Mouse (Mus musculus) R1 (cell line): Measurements from ENCODE around the gene Pank3.
A peak's percentile ranks its signal among the peaks of the same experiment; 100 is the strongest.
"Not testable (repeated sequence)": the region's sequence is repeated elsewhere in the genome, so short reads cannot be mapped to it uniquely, and the experiment has no call there.

Source experiments
- DNase-seq: peaks from one replicate; pipeline ENCODE4 v3.0.0-alpha.2; 2018; ENCODE audit warnings: low read depth, low spot score

Gene Pank3

DNA sequence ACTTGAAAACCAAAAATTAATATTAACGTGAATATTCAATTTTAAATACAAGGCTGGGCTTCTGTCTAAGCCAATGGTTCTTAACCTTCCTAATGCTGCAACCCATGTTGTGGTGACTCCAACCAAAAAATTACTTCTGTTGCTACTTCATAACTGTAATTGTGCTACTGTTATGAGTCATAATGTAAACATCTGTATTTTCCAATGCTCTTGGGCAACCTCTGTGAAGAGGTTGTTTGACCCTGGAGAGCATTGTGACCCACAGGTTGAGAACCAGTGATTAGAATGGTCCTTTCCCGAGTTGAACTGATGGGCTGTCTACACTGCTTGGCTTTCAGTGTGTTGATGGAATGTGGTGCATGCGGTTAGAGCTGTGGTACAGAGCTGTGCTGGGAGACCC lies 7.2 kb downstream of the Pank3 start:
- DNase-seq, result no peak

DNA sequence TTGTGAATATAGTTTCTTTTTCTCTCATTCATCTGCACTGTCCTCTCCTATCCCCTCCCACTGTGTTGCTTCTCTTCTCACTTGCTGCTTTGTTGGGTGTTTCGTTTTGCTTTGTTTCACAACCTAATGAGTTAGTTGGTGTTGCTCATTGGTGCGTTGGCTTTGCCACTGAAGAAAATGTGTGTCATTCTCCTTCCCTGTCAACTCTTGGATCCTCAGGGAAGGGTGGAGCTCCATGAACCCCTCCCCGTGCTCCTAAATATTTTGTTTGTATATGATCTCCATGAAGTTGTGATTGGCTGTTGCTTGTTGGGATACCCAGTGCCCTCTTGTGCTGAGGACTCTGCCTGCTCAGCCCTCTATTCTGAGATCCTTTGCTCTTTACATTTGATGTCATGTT lies 11.1 kb downstream of the Pank3 start:
- no peak for DNase-seq

DNA sequence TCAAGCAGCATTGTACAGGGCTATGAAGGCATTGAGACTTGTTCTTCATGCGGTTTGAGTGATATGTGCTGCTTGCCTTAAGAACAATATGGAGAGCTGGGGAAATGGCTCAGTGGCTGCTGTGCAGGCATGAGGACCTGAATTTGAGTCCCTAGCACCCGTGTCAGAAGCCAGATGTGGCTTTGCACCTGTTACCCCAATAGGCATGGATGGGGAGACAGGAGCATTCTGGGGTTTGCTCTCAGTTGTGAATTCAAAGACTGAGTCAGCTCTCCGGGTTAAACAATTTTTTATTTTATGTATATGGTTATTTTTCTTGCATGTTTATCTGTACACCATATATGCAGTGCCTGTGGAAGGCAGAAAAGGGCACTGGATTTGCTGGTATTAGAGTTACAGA lies 13.2 kb downstream of the Pank3 start:
- DNase-seq, result no peak

DNA sequence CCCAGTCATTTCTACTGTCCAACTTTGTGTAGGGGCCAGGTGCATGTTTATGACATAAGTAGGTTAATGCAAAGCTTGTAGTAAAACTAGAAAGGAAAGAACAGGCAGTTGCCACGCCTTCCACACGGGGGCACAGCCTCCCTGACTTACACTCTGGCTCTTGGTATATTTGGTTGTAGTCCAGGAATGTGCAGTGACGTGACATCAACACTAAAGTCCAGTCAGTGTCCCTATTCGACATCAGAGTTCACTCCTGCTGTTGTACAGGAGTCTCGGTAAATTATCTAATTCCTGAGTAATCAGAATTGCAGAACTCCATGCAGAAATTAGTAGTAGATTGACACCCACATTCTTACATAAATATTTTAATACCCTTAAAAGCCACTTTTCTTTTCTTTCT lies 13.8 kb downstream of the Pank3 start:
- peak; percentile 39 for DNase-seq

DNA sequence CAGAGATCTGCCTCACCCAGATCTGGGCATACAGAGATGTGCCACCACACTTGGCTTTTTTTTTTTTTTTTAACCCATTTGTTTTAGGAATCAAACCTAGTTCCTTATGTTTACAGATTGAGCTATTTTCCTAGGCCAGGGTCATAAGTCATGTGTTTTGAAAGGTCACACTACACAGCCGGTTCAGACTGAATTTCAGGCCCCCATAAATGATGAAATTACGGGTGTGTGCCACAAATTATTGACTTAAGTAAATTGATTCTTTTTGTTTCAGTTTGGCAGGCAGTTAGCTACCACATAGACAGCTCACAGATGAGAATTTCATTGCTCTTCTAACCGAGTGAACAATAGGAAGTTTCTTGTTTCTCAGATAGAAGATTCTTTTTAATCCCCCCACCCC lies 14.7 kb downstream of the Pank3 start:
- DNase-seq, result no peak

DNA sequence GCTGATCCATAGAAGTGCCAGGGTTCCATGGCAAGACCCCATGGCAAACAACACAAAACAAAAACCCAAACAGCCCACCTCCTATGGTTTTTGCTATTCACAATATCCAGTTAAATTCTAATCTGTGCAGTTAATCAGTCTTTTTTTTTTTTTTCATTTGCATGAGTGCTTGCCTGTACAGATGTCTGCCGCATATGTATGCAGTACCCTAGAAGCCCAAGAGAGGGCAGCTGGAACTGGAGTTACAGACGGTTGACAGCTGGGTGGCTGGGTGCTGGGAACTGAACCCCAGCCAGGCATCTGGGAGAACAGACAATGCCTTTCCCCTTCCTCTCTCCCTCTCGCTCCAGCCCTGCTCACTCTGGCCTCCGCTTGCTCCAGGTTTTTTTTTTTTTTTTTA lies 15.3 kb downstream of the Pank3 start:
- DNase-seq, result peak; percentile 73

DNA sequence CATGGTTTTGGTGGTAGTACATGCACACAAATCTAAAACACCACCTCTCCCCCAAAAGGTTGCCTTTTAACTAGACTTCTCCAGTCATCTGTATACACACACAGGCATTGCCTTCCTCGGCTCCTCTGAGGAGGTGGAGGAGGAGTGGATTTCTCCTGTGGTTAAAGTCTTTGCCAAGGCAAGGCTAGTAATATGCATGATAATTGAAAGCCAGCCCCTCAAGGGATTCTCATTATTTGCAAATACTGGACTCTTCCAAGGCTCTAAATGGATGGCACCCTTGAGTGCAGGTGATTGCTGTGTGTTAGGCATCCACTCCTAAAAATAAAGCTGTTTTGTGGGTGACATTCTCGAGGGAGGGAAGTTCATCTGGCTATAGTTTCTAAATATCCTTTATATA lies 19.2 kb downstream of the Pank3 start:
- DNase-seq, result peak; percentile 73

DNA sequence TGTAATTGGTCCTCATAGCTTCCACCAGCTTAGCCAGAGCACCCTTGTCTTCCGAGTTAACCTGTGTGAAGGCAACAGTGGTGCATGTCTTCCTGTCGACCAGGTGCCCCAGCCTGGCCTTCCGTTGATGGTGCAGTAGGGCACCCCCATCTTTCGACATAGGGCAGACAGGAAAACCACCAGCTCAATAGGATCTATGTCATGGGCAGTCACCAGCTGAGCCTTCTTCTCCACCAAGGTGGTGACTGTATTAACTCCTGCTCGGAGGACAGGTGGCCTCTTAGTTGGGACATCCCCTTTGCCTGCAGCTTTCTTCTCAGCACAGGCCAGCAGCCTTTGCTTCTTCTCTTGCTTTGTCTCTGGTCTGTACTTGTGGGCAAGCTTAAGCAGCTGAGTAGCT lies 23.5 kb downstream of the Pank3 start:
- DNase-seq, result not testable (repeated sequence)

DNA sequence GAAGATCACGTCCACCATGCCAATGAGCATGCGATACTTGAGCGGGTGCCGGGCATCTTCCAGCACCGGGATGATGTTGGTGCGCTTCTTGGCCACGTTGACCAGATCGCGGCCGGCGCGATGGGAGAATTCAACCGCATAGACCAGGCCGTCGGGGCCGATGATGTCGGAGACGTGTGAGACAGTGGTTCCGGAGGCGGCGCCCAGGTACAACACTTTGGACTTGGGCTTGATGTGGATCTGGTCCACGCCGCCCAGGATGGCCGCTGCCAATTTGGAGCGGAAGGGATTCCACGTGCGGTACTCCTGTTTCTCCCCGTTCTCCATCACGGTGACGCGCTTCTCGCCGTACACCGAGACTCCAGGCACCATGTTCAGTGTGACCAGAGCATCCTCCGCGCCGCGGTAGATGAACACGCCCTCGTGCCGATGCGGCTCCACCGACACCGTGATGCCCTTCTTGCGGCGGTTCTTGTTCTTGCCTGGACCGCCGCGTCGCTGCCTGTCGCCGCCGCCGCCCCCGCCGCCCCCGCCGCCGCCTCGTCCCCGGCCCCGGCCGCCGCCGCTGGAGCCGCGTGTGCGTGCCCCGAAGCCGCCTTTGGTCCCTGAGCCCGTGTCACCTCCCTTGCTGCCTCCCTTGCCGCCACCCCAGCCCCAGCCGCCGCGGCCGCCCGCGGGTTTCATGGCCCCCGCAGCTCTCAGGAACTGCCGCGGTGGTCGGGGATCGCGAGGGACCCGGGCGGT lies 28.6 kb downstream of the Pank3 start:
- DNase-seq, result peak; percentile 34

DNA sequence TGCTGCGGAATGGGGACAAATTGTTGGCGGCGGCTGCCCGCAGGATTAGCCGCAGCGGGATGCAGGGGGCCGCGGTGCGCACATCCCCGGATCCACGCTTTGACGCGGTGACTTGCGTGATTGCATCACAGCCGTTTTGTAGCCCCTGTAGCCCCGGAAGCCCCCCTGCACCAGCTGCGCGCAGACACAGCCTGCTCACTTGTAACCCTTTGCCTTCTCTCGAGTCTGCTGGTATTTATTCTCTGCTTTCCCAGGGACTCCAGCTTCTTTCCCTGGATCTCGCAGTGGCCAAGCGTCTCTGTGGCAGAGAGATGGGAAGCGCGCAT lies 29.2 kb downstream of the Pank3 start:
- no peak for DNase-seq

DNA sequence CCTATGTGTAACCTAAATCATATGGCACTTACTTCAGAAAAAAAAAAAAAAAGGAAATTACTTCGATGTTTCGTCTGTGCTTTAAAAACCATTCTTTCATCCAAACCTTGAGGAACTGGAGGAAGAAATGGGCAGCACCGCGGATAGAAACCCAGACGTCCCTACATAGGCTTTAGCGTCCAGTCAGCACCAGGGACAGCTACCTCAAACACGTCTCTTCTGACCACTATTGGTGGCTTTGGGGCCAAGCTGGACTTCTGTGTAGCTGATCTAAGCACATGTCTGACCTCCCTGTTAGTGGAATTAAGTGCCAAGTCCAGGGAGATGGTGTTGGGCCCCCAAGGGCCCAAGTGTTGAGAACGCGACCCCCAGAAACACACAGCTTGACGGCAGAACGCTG lies 29.6 kb downstream of the Pank3 start, which contains the start of gene Fbll1:
Gene Fbll1, minus strand, starts transcription at position 11 of the 400 bp plus-strand sequence.
- DNase-seq, result peak; percentile 82

DNA sequence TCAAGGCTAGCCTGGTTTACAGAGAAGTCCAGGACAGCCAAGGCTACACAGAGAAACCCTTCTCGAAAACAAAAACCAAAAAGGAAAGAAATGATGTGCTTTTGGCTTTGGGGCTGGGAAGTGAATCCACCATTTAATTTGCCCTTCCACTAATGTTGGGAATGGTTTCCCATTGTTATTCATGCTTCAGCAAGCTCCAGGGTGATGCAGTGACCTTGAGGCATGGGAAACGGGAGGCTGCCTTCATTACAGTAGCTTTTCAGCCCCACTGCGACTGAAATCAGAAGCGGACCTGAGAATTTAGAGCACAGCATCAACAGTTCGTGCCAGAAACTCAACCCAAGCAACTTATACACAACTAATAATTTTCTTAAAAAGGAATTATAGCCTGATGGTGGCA lies 32.0 kb downstream of the Pank3 start:
- DNase-seq, result peak; percentile 49

DNA sequence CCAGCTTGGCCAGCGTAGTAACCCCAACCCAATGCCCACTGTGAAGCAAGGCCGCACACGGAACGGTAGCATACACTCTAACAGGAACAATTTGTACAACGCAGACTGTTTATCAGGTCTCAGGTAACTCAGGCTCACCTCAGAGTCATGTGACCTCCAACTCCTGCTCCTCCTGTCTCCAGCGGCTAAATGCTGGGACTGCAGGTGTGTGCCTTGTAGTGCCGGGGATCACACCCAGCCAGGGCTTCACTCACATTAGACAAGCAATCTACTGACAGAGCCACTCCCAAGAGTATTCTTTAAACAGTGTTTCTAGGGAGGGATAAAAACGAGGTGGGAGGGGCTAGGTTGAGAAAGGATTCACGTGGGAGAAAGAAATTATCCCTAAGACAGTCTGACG lies 42.2 kb downstream of the Pank3 start:
- DNase-seq, result peak; percentile 80

DNA sequence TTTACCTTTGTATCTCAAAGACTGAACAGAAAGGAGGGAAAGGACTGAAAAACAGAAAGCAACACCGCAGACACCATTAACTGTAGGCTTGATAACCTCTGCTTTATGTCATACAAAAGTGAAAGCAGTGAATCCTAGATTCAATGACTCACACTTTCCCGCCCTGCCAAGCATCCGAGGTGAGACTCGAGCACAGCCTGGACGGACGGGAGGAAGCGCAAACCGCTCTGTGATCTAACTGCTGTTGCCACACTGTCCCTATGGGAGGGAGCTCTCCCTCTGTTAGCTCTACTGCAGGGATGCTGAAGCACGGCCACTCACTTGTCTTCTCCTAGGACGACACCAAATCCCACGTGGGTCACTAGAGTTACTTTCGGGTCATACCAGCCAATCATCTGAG lies 47.0 kb downstream of the Pank3 start:
- DNase-seq, result no peak

DNA sequence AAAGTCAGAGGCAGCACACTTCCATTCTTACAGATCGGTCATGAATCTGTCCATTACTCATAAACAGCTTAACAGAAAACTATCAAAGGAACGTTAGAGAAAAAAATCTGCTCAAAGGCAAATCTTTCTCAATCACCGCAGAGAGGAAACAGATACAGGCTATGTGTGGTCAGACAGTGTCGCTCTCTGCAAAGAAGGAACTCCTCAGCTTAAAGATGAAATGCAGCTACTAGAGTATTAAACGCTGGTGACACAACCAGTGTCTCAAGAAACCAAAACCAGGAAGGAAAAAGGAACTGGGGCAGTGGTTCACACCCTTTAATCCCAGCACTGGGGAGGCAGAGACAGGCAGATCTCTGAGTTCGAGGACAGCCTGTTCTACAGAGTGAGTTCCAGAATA lies 58.4 kb downstream of the Pank3 start:
- no peak for DNase-seq

DNA sequence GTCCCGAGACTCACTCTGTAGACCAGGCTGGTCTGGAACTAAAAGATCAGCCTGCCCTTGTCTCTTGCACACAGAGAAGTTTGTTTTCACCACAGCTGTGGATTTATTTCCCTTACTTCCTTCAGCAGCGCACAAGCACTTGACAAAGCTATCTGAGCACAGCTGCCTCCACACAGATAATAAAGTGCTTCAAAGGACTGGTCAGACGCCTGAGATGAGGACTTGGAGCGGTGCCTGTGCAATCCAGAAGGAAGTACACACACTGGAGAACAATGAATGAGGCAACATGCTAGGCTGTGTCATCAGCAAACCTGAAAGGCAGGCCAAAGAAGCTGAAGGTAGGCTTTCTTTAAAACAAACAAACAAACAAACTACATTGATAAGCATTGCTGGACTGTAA lies 62.9 kb downstream of the Pank3 start:
- DNase-seq, result no peak

DNA sequence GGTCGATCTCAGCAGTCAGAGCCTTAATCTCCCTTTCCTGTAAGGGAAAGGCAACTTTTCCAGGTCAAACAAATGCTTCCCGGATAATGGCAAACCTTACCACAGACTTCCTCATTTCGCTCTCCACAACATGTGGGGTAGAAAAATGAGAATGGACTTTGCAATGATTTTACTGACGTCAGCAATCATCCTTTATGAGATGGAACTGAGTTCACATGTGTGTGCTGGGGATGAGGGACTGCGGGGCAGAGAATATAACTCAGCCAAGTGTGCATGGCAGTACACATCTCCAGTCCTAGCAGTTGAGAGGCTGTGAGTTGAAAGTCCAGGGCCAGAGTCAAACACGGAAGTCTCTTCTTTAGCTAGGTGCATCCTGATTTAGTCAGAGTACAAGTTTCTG lies 64.0 kb downstream of the Pank3 start:
- DNase-seq, result no peak

DNA sequence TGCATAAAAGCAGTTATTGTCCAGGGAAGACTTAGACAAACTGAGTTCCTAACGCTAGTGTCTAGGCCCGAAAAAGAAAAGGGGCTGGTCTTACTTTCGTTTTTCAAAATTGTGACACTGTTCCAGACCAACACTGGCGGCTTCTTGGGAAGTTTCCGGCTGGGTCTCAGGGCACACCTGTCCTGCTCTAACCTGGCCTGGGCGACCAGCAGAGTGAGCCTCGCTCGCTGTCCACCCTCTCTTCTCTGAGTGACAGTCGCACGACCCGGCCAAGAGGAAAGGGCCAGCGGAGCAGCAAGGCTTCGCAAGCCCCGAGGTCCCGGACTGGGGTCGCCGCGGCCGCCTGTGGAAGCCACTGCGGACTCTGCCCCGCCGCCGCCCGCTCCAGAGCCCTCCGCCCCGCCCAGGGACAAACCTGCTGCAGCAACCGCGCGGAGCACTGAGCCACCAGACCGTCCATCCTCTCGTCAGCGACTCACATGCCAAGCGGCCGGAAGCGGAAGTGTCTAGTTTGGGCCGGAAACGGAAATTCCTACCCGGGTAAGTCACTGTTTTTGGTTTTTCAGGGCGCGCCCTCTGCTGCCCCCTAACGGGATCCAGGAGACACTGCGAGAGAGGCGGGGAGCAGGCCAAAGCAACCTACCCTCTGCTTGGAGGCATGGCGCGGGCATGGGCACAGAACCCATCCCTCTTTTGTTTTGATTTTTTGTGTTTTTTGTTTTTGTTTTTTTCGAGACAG lies 64.9 kb downstream of the Pank3 start, which contains the start of gene Rars:
Gene Rars, minus strand, starts transcription at position 485 of the 739 bp plus-strand sequence.
- peak; percentile 97 for DNase-seq

DNA sequence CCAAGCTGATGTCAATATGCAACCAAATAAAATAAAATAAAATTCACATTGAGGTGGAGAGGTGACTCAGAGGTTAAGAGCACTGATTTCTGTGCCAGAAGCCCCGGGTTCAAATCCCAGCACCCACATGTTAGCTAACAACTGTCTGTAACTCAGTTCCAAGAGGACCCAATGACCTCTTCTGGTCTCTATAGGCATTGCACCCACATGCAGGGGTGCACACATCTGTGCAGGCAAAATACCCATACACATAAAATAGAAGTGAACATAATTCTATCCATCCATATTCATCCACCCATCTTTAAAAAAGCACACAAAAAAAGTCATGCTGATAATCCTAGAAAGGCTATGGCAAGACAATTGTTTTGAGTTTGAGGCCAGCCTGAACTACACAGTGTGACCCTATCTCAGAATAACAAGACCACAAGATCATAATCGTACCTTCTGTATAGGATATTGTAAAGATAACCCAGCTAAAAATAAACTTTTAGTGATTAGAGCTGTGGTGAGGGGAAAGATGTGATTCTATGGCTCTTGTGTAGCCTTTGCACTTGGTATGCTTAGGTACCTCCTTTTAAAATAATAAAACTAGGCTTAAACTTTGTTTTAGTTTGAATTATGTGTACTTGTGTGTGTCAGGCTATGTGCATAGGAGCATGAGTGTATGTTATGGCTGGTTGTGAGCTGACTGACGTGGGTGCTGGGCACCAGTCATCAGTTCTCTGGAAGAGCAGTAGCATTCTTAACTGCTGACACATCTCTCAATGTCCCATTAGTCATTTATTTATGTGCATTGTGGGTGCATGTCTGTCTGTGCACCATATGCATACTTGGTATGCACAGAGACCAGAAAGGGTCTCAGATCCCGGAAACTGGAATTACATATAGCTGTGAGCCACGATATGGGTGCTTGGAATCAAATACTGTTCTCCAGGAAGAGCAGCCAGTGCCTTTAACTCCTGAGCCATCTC lies 68.2 kb downstream of the Pank3 start:
- DNase-seq, result no peak

DNA sequence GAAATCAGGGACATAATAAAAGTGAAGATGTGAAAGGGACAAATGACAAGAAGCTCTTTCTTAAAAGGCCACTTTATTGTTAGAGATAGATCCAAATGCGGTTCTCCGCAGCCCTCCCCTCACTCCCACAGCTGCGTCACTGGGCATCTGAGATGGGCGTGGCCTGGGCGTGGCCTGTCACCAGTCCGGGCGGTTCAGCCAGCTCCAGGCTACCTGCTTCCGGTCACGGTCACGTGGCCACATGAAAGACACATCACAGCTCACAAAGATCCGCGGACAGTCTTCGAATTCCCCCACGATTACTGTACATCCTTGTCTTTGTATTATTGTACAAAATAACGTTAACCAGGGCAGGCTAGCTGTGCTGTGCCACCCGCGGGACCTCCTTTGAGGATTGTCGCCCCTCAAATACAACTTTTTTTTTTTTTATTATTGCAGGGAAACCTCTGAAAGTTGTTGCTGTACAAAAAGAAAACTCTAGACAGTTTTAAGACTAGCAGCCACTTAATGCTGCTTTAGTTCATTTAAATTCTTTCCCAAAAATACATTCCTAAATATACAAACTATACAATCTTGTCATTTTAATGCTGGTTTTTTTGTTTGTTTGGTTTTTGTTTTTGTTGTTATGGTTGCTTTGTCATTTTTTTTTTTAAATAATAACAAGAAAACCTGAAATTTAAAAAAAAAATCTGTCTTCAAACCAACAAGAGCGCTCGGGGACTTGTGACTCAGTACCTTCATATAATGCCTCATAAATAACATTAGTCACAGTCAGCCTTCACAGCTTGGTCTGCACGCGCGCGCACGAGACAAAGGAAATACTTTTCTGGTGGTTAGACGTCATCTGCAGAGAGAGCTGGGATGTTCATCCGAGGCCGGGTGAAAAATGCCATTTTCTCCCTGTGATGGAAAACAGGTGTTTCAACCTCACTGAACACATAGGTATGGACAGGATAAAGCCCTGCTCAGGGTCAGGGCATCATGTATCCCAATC lies 69.4 kb downstream of the Pank3 start:
- peak; percentile 89 for DNase-seq

DNA sequence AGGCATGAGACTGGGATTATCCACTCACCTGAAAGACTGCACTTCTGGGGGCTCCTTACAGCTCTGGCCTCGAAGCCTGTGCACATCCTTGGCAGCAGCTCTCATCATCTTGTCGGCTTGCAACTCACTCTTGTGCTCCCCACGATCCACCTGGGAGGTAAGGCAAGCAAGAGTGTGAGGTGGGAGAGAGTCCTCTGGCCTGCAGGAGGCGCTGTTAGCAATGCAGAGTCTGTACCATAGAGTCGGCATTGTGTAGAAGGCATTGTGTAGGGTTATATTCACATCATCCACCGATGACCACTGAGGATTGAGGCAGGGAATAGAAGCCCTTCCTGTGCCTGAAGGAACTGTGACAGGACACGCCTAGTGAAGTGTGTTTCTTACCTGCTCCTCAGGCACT lies 71.0 kb downstream of the Pank3 start:
- DNase-seq, result peak; percentile 92
